Mouse (Mus musculus) CD4-positive, CD25-positive, alpha-beta regulatory T cell, adult 2 months (primary cell): ENCODE measurements at regions not wholly inside any gene's neighbourhood (a gene's known extent, or its start where the extent isn't known, plus 50 kb on each side); places are given as distances from the start of the nearest gene placed in this dataset.
"Not testable (repeated sequence)": the region's sequence is repeated elsewhere in the genome, so short reads cannot be mapped to it uniquely, and the experiment has no call there.

Experiments
- DNase-seq: peaks from one replicate; pipeline ENCODE4 v3.0.0-alpha.2; 2012; ENCODE audit warnings: low read depth, low spot score

GRCm38 (mm10) chr2:133738839-133739430, 187.0 kb downstream of the Bmp2 start:
- DNase-seq = no peak

GRCm38 (mm10) chr2:133748493-133748892, 196.5 kb downstream of the Bmp2 start:
- no peak for DNase-seq

DNA sequence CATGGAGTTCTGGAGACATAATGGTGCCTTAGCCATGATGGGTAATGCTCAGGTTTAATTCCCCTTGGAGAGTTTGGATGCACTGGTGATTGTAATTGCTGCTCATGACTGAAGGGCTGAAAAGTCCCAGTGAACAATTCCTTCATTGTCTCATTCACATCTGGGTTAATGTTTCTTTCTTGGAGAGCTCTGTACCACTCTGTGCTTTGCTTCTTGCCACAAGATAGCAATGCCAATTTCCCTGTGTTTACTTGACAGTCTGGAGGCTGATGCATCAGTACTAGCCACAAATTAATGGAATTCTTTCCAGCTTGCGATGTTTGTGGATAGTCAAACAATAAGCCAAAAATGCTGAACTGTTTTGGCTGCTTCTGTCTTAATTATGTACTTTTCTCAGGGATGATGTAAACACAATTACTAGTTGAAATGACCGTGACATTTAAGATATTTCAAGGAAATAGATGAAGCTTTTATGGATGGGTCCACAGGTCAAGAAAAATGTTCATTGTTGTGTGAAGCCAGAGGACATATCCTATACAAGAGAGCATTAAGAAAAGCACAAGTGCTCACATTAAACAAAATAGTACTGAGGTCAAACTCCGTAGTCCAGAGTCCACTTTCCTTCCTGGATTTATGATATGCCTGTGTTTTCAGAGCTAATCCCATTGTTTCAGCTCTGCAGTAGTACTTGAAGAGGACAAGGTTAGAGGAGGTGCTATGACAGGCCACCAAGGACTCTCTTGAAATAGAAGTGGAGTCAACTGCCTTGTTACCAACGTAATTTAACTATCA, 198.1 kb downstream of the Bmp2 start:
- no peak for DNase-seq

GRCm38 (mm10) chr2:133754088-133754487, 202.1 kb downstream of the Bmp2 start:
- DNase-seq = no peak

GRCm38 (mm10) chr2:133761496-133761895, 209.5 kb downstream of the Bmp2 start:
- DNase-seq = no peak

DNA sequence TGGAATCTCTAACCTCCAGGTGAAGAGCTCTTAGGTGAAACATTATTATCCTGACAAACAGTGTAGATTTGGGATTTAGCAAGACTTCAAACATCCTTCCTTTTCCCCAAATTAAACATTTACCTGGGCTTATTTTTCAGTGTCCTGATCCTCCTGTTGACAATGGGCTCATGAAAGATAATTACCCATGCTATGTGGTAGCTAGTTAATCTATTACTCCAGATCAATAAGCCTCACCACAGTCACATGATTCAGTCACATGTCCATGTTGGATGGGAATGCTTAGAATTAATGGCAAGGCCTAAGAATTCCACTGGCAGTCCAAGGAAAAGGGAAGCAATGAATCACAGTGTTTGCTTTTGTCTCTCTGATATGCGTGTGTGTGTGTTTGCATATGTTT, 216.6 kb downstream of the Bmp2 start:
- DNase-seq = no peak

DNA sequence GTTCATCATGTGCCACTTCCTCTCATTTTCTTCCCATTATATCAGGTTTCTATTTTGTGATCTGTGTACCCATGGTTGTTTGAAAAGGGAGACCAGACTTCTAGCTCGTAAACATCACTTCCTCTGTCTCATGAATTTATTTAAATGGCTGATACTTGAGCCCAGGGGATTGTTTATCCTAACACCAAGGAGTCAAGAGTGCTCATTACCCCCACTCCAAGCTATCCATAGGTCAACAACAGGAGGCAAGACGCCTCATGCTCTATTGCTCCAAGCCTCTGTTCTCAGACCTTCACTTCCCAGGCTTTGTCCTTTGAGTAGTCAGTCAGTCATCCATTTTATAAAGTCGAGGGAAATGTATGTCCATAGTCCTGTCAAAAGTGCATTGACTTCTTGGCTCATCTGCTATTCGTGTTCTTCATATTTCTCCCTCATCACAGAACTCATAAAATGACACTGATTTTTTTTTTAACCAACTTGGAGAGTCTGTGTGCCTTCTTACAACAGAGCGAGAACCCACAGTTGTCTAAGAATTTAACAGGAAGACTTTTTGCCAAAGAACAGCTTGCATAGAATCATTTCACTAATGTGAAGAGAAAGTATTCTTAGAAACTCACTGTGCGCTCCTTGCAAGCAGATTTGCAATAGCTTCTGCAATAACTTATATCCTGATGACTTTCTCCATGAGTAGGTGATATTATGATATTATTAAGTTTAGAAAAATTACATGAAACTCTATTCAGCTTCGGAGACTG, 231.8 kb downstream of the Bmp2 start:
- no peak for DNase-seq

GRCm38 (mm10) chr2:133791031-133791430, 239.1 kb downstream of the Bmp2 start:
- no peak for DNase-seq

GRCm38 (mm10) chr2:133793293-133793692, 241.3 kb downstream of the Bmp2 start:
- DNase-seq = no peak

GRCm38 (mm10) chr2:133802666-133803065, 250.7 kb downstream of the Bmp2 start:
- DNase-seq = no peak

DNA sequence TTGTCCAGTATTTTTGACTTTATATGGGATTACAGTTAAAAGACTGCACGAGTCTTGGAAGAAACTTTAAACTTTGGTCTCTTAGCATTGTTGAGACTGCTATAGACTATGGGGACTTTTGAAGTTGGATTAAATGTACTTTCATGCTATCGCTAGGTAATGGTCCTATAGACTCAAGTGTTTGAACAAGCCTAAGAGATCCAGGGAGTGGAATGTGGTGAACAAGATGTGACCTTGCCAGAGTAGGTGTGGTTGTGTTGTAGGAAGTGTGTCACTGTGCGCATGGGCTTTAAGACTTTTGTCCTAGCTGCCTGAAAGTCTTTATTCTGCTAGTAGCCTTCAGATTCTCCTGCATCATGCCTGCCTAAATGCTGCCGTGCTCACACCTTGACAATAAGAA, 269.5 kb downstream of the Bmp2 start:
- no peak for DNase-seq

DNA sequence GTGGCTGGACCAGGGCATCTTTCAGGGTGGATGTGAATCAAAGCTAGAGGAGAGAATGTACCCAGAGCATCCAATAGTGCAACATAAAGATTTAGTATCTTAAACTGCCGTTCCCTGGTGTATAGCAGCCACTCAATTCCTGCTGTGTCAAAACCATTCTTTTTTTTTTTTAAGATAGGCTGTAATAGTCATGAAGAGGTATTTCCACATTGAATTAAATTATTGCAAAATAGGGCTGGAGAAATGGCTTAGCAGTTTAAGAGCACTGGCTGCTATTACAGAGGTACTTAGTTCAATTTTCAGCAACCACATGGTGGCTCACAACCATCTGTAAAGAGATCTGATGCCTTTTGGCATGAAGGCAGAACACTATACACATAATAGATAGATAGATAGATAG, 277.4 kb downstream of the Bmp2 start:
- no peak for DNase-seq

- no peak for DNase-seq
These were observed 298.5 kb downstream of the Bmp2 start for GRCm38 (mm10) chr2:133850485-133850884.

DNA sequence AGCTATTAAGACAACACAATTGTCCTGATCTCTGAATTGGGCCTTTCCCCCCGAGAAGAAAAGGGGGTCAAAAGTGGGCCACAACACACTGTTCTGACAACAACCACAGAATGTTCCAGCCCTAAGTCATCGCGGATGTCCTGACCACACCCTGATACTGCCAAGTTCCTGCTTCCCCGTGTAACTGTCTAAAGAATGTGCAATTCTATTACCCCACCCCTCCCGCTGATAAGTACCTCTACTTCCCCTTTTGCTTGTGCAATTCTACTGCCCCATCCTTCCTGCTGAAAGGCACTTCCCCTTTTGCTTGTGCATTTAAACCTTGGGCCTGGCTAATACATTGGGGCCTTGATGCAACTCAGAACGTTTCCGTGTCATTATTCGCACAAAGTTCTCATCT, 323.0 kb downstream of the Bmp2 start:
- DNase-seq = not testable (repeated sequence)

DNA sequence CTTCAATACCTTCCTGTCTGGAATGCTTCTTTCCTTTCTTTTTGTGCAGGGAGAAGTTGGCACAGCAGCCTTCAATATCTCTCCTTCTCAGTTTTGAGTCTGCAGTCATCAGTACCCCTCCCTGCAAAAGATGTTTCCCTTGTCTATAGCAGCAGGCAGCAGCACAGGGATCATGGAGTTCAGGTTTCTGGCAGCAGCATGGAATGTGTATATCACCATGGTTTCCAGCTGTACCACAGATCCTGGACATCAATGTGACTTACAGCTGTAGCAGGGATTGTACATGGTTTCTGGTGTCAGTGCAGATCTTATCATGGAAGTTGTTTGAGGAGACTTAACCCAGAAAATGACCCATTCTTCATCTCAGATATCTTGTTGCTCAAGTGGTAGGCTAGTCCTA, 331.7 kb downstream of the Bmp2 start:
- no peak for DNase-seq

GRCm38 (mm10) chr2:133906269-133906668, 354.3 kb downstream of the Bmp2 start:
- DNase-seq = no peak
